8 mouse cellular contexts compared by ENCODE assay signal in genomic region chr7:73941640-73942039, GRCm38 (mm10).
DNase-seq lines count a peak whose midpoint lies in the region; ATAC-seq and TF ChIP-seq lines count a peak whose summit lies in the region.

No protein-coding gene starts in this region.

- intact Hi-C loops in gastrocnemius, adult 2 months (cut with DNase I): no loop called here
- intact Hi-C loops in left cerebral cortex, postnatal 36 days (cut with DNase I): no loop called here

- ATAC-seq in stomach, embryonic 14.5 days (ENCODE audit: insufficient number of reproducible peaks, insufficient read depth, low FRiP score, low read depth): peak; percentile 62; the same call in 1 of the 2 replicates

- H3K4me1 ChIP-seq in stomach, embryonic 14.5 days (ENCODE audit: control insufficient read depth, insufficient read depth, low read length): peaks cover 23% of the 10 kb centered on the region; the same call in 1 of the 2 replicates

- 19% methylated on average over 4 of the region's 4 CpGs for WGBS in stomach, embryonic 14.5 days

- H3K27ac ChIP-seq in gastrocnemius, adult 2 months: no peak overlapping the region
- H3K27ac ChIP-seq in stomach, embryonic 14.5 days (ENCODE audit: low read length): no peak overlapping the region; the same call in 1 of the 2 replicates

- no peak overlapping the region for H3K9ac ChIP-seq in stomach, embryonic 14.5 days (replicated peaks; ENCODE audit: low read depth, low read length)

- H3K27me3 ChIP-seq in stomach, embryonic 14.5 days (ENCODE audit: control insufficient read depth, insufficient read depth, low read length): no peaks in the 10 kb centered on the region

- H3K4me2 ChIP-seq in stomach, embryonic 14.5 days (replicated peaks; ENCODE audit: low read depth, low read length): no peak overlapping the region

- H3K4me3 ChIP-seq in gastrocnemius, adult 2 months: no peak overlapping the region
- H3K4me3 ChIP-seq in stomach, embryonic 14.5 days (ENCODE audit: low read depth, low read length): no peak overlapping the region

- no peaks in the 10 kb centered on the region for H3K9me3 ChIP-seq in stomach, embryonic 14.5 days (ENCODE audit: control insufficient read depth, low read depth, low read length)

- peak; percentile 48 to 57 for DNase-seq in cerebellum, postnatal 14 days
- no peak for DNase-seq in cerebellum, adult 11-12 months
- DNase-seq in adrenal gland, adult (ENCODE audit: inconsistent age in 2 of 2, low spot score in 1 of 2): peak; percentile 14 to 61
- peak; percentile 36 for DNase-seq in gastrocnemius, adult 2 months
- peak; percentile 88 to 92 for DNase-seq in kidney, postnatal 4 days
- no peak for DNase-seq in right cerebral cortex, postnatal 25 days
- no peak for DNase-seq in left cerebral cortex, postnatal 36 days (ENCODE audit: low spot score in 2 of 2)

- no peak for TF ChIP-seq CTCF in gastrocnemius, adult 2 months (IDR thresholded peaks at IDR 0.05)

- no peaks in the 10 kb centered on the region for H3K36me3 ChIP-seq in stomach, embryonic 14.5 days (ENCODE audit: control insufficient read depth, insufficient read depth, low read length)

Comparison
In these comparisons a context has a peak if more than half of its experiments do, and no peak if none do; other contexts are left out.
1. DNase-seq: peak in cerebellum, postnatal 14 days (2 of 2), adrenal gland, adult (2 of 2), gastrocnemius, adult 2 months (single experiment) and kidney, postnatal 4 days (2 of 2); none in cerebellum, adult 11-12 months (single experiment), right cerebral cortex, postnatal 25 days (single experiment) and left cerebral cortex, postnatal 36 days (0 of 2).